Comparison of ENCODE assay signal across 27 mouse cellular contexts in genomic region chr2:22761103-22761521, GRCm38 (mm10). TPM values are rescaled to one million over a fixed set of nuclear protein-coding genes. Genes with fewer than 3 reads are reported as not detected.
DNase-seq lines count a peak whose midpoint lies in the region; ATAC-seq lines count a peak whose summit lies in the region.
"Had no signal": no experiment of that assay in that cellular context is flagged by ENCODE, and none has a peak within 500 bp of the region (broad histone marks: within the 10 kb centered on the region; RNA-seq: fewer than 3 reads in every experiment).

No protein-coding gene starts in this region.

- peak overlapping the region; percentile 7; the same call in 1 of the 2 replicates for H3K27ac ChIP-seq in macrophage
- no peak overlapping the region for H3K27ac ChIP-seq in kidney, embryonic 15.5 days
- H3K27ac ChIP-seq: embryonic facial prominence, embryonic 12.5 days; forebrain, embryonic 13.5 days; gastrocnemius, adult 2 months; limb, embryonic 15.5 days; liver, embryonic 15.5 days; midbrain, embryonic 15.5 days; neural tube, embryonic 12.5 days had no signal

- no peaks in the 10 kb centered on the region for H3K36me3 ChIP-seq in macrophage (ENCODE audit: inconsistent target)
- no peaks in the 10 kb centered on the region for H3K36me3 ChIP-seq in kidney, embryonic 15.5 days
- H3K36me3 ChIP-seq: embryonic facial prominence, embryonic 12.5 days; heart, embryonic 12.5 days; limb, embryonic 15.5 days; liver, embryonic 15.5 days; midbrain, embryonic 15.5 days; neural tube, embryonic 12.5 days had no signal

- no peak overlapping the region for H3K9ac ChIP-seq in kidney, embryonic 15.5 days
- H3K9ac ChIP-seq: embryonic facial prominence, embryonic 12.5 days; forebrain, embryonic 13.5 days; heart, embryonic 12.5 days; limb, embryonic 15.5 days; liver, embryonic 15.5 days; midbrain, embryonic 15.5 days; neural tube, embryonic 12.5 days had no signal

- H3K9me3 ChIP-seq in kidney, embryonic 15.5 days (replicated peaks): no peaks in the 10 kb centered on the region
- H3K9me3 ChIP-seq: embryonic facial prominence, embryonic 12.5 days; forebrain, embryonic 13.5 days; heart, embryonic 12.5 days; limb, embryonic 15.5 days; liver, embryonic 15.5 days; midbrain, embryonic 15.5 days; neural tube, embryonic 12.5 days had no signal

- no peaks in the 10 kb centered on the region for H3K4me1 ChIP-seq in kidney, embryonic 15.5 days
- H3K4me1 ChIP-seq: embryonic facial prominence, embryonic 12.5 days; forebrain, embryonic 13.5 days; heart, embryonic 12.5 days; limb, embryonic 15.5 days; midbrain, embryonic 15.5 days; neural tube, embryonic 12.5 days had no signal

- no peaks in the 10 kb centered on the region for H3K27me3 ChIP-seq in kidney, embryonic 15.5 days
- H3K27me3 ChIP-seq: embryonic facial prominence, embryonic 12.5 days; forebrain, embryonic 13.5 days; heart, embryonic 12.5 days; limb, embryonic 15.5 days; liver, embryonic 15.5 days; midbrain, embryonic 15.5 days; neural tube, embryonic 12.5 days; Patski had no signal

- H3K4me2 ChIP-seq in kidney, embryonic 15.5 days: no peak overlapping the region
- H3K4me2 ChIP-seq: embryonic facial prominence, embryonic 12.5 days; forebrain, embryonic 13.5 days; heart, embryonic 12.5 days; limb, embryonic 15.5 days; liver, embryonic 15.5 days; midbrain, embryonic 15.5 days; neural tube, embryonic 12.5 days had no signal

- H3K79me2 ChIP-seq in macrophage (ENCODE audit: inconsistent target): no peaks in the 10 kb centered on the region

- 14% methylated on average over 5 of the region's 7 CpGs for WGBS in macrophage (ENCODE audit: missing documents)
- WGBS in kidney, embryonic 15.5 days: 54% methylated on average over 7 of the region's 7 CpGs

- peak; percentile 91 for DNase-seq in 416B (ENCODE audit: low read depth)
- peak; percentile 49 for DNase-seq in fat pad, adult 2 months (ENCODE audit: extremely low read depth, low read depth, low spot score)
- DNase-seq in layer of hippocampus, adult 11-12 months (ENCODE audit: low spot score): no peak
- no peak for DNase-seq in layer of hippocampus, adult 18-20 months (ENCODE audit: low spot score in 2 of 2)
- DNase-seq: adrenal gland, adult 8-10 months; cerebellum, adult 11-12 months; cerebellum, postnatal 10 days; gastrocnemius, adult 2 months; heart, postnatal 10 days; kidney, adult 2 months; retina, postnatal 1 day; right cerebral cortex, postnatal 25 days; spleen, adult 18-20 months; thymus, postnatal 14 days had no signal

- no peak overlapping the region for H3K4me3 ChIP-seq in macrophage (ENCODE audit: inconsistent target)
- H3K4me3 ChIP-seq in kidney, embryonic 15.5 days (replicated peaks): no peak overlapping the region
- H3K4me3 ChIP-seq: embryonic facial prominence, embryonic 12.5 days; erythroblast, embryonic 14.5 days; forebrain, embryonic 13.5 days; gastrocnemius, adult 2 months; heart, embryonic 12.5 days; limb, embryonic 15.5 days; liver, embryonic 15.5 days; midbrain, embryonic 15.5 days; neural tube, embryonic 12.5 days had no signal

- ATAC-seq in CD4-positive, CD25-positive, alpha-beta regulatory T cell, adult 4 months: peak; percentile 11
- ATAC-seq in kidney, embryonic 15.5 days (replicated peaks; ENCODE audit: low FRiP score): no peak
- ATAC-seq: forebrain, embryonic 13.5 days; lung, postnatal 0 days; midbrain, embryonic 15.5 days; Patski had no signal

RNA-seq across cellular contexts. Expression of gene Apbb1ip, which starts 12.8 kb away (rescaled TPM):
- 100 to 1,000 TPM in 1 of 2 experiments, 10 to 100 TPM in 1; 91.3 to 105 TPM for polyA plus RNA-seq in CD4-positive, CD25-positive, alpha-beta regulatory T cell, adult 4 months (2017; shearing (Covaris generic))
- total RNA-seq in macrophage (2018; cell fraction: chromatin; rRNA removed): 100 to 1,000 TPM; 222 to 530 (median 259) TPM
- 100 to 1,000 TPM; 125 to 227 (median 154) TPM for total RNA-seq in macrophage (2018; cell fraction: cytosol; rRNA removed)
- total RNA-seq in macrophage (2018; cell fraction: nucleus; rRNA removed): 100 to 1,000 TPM; 128 to 303 (median 191) TPM
- polyA plus RNA-seq in macrophage (2018): 99.7 to 351 TPM (median 202 TPM) in 3 replicates
- 2.4 and 2.5 TPM in 2 replicates for polyA plus RNA-seq in kidney, embryonic 15.5 days (2015; fragmentation: Nextera tagmentation; extraction: Ambion mirVana)
- 1 to 10 TPM; 5.1 to 6.2 TPM for total RNA-seq in layer of hippocampus, adult 18-20 months (2021)
- polyA plus RNA-seq: Patski had no signal

Comparison
In these comparisons a context has a peak if more than half of its experiments do, and no peak if none do; other contexts are left out.
1. DNase-seq: peak in 416B (single experiment) and fat pad, adult 2 months (single experiment); none in layer of hippocampus, adult 11-12 months (single experiment) and layer of hippocampus, adult 18-20 months (0 of 2).
2. RNA of gene Apbb1ip, which starts 12.8 kb away (polyA plus RNA-seq): 99.7 to 351 TPM in macrophage and 91.3 to 105 TPM in CD4-positive, CD25-positive, alpha-beta regulatory T cell, adult 4 months; 2.4 to 2.5 TPM in kidney, embryonic 15.5 days; every median in the first group is over 10 times any median in the second.